Mouse (Mus musculus) liver, embryonic 12.5 days (tissue): ENCODE measurements at regions not wholly inside any gene's neighbourhood (a gene's known extent, or its start where the extent isn't known, plus 50 kb on each side); places are given as distances from the start of the nearest gene placed in this dataset.

Experiments
- ATAC-seq: fragments of 200-750 bp; cut with Nextera tagmentation; 2 replicates; pipeline ENCODE4 v1.8.0; 2017; ENCODE audit warnings: moderate number of reproducible peaks, mild to moderate bottlenecking, moderate library complexity
- H3K27ac ChIP-seq: fragments of 300-500 bp; sonication (generic); 2 replicates; pipeline ENCODE4 v1.5.1; 2016; ENCODE audit warnings: mild to moderate bottlenecking
- H3K27me3 ChIP-seq: fragments of 300-500 bp; sonication (generic); replicated peaks from 2 replicates; pipeline ENCODE4 v1.6.1; 2016; ENCODE audit warnings: mild to moderate bottlenecking, moderate library complexity
- H3K36me3 ChIP-seq: fragments of 300-500 bp; sonication (generic); 2 replicates; pipeline ENCODE4 v1.6.1; 2016; ENCODE audit warnings: mild to moderate bottlenecking, moderate library complexity
- H3K4me1 ChIP-seq: fragments of 300-500 bp; sonication (generic); 2 replicates; pipeline ENCODE4 v1.6.1; 2016
- H3K4me2 ChIP-seq: fragments of 300-500 bp; sonication (generic); 2 replicates; pipeline ENCODE4 v1.6.1; 2016; ENCODE audit warnings: mild to moderate bottlenecking, moderate library complexity
- H3K4me3 ChIP-seq: fragments of 300-500 bp; sonication (generic); 2 replicates; pipeline ENCODE4 v1.5.1; 2016; ENCODE audit warnings: mild to moderate bottlenecking, moderate library complexity
- H3K9ac ChIP-seq: fragments of 300-500 bp; sonication (generic); 2 replicates; pipeline ENCODE4 v1.6.1; 2016; ENCODE audit warnings: mild to moderate bottlenecking, moderate library complexity
- H3K9me3 ChIP-seq: fragments of 300-500 bp; sonication (generic); replicated peaks from 2 replicates; pipeline ENCODE4 v1.6.1; 2016; ENCODE audit warnings: mild to moderate bottlenecking, moderate library complexity
- WGBS: fragments of 180-500 bp; shearing (Covaris S2); methylation state at CpG from one replicate; pipeline ENCODE4 v1.1.7; 2016; ENCODE audit not compliant: insufficient replicate concordance; 5-methylcytosine and 5-hydroxymethylcytosine counted together

DNA sequence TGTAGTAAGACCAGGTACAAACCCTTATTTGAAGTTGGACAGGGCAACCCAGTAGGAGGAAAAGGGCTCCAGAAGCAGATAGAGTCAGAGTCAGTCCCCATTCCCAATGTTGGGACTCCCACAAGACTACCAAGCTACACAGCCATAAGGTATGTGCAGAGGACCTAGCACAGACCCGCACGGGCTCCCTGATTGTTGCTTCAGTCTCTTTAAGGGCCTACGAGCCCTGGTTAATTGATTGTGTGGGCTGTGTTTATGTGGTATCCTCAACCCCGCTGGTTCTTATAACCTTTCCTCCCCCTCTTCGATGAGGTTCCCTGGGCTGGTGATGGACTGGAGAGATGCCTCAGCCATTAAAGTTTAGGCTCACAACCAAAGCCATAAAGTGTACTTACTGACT, 431.6 kb downstream of the 9330182O14Rik start:
- no peak for ATAC-seq
- Histone ChIP-seq H3K9ac (no peak overlapping the region), H3K27me3 (no peaks in the 10 kb centered on the region), H3K9me3 (no peaks in the 10 kb centered on the region), H3K27ac (no peak overlapping the region), H3K36me3 (no peaks in the 10 kb centered on the region), H3K4me1 (no peaks in the 10 kb centered on the region), H3K4me3 (no peak overlapping the region), H3K4me2 (no peak overlapping the region)
- 60% methylated on average over 5 of the region's 5 CpGs for WGBS

DNA sequence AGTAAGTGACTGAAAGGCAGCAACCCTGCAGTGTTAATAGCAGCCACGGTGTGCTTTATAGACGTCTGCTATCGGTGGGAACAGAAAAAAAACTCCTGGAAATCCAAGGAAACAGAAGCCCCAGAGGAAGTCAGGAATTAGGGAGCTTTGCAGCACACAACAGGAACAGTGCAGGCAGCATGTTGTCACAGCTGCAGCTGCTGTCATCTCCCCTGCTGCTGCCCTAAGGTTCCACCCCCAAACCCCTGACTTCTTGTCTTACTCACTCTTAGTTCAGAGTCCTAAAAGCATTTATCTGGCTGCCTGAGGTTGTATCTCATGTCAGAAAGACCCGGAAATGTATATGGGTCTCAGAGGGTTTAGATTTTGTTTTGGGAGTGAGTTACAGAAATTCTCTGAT, 432.3 kb downstream of the 9330182O14Rik start:
- Histone ChIP-seq H3K4me1 (no peaks in the 10 kb centered on the region), H3K4me2 (no peak overlapping the region), H3K9me3 (no peaks in the 10 kb centered on the region), H3K36me3 (no peaks in the 10 kb centered on the region), H3K27ac (no peak overlapping the region), H3K9ac (no peak overlapping the region), H3K27me3 (no peaks in the 10 kb centered on the region), H3K4me3 (no peak overlapping the region)
- no peak for ATAC-seq
- WGBS = 13% methylated on average over 4 of the region's 4 CpGs

DNA sequence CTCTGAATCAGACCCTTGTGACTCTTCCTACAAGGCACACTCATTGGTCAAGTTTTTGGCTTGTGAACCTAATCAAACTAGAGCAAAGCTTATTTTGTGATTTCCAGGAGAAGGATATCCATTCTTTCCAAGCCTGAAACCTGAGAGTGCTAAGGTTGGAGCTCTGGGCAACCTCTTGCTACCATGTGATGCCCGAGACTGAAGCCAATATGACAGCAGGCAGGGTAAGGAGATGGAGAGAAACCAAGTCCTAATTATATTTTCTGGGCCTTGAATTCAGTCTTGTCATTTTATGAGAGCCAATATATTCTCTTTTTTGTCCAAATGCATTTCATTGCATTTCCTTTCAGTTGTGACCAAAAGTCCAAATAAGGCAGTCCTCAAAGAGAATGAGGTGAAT, 434.5 kb downstream of the 9330182O14Rik start:
- no peaks in the 10 kb centered on the region for H3K4me1 ChIP-seq
- H3K4me3 ChIP-seq = no peak overlapping the region
- H3K27me3 ChIP-seq = no peaks in the 10 kb centered on the region
- no peaks in the 10 kb centered on the region for H3K36me3 ChIP-seq
- H3K9me3 ChIP-seq = no peaks in the 10 kb centered on the region
- no peak overlapping the region for H3K4me2 ChIP-seq
- H3K27ac ChIP-seq = no peak overlapping the region
- no peak for ATAC-seq
- H3K9ac ChIP-seq = no peak overlapping the region
- 48% methylated on average over 1 of the region's 1 CpGs for WGBS
